Mouse (Mus musculus) T-helper 1 cell (primary cell): ENCODE data around the gene Ece2.

Source experiments
- in situ Hi-C: fragments of 300-600 bp; cut with MboI, MseI; formaldehyde crosslinking; loops from one replicate; pipeline ENCODE4 v1.15.1; 2025; ENCODE audit warnings: high pct_unique_total_duplicates

Ece2 gene

DNA sequence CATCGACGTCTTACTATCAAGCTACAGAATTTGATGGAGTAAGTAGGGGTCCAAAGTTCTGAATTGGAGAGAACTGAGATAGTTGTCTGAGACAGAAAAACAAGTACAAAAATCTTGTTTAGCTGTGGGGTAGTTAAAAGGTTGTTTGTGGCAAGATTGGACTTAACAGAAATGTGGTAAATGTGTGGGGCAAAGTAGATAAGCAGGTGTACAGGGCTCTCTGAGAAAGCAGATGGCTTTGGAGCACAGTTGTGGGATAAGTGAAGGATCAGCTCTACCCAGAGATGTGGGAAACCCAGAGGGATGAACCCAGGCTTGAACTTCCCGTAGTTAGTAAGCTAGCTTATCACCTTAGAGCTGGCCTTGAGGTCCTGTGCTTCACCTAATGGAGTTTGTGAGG lies 61.1 kb downstream of the Ece2 start:
- in situ Hi-C loops = no loop called here

DNA sequence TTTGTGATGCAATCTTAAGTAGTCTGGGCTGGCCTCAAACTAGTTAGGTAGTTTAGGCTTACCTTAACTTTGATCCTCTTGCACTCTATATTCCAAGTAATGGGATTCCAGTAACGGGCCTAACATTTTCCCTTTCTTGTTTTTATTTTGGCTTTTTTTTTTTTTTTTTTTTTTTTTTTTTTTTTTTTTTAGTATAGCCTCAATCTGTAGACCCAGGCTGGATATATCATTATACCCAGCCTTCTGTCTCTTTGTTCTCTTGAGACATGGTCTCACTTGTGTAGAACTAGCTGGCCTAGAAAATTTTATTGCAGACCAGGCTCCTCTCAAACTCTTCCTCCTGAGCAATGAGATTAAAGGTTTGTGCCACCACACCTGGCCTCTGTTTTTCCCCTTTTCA lies 62.0 kb downstream of the Ece2 start:
- in situ Hi-C loops = no loop called here

DNA sequence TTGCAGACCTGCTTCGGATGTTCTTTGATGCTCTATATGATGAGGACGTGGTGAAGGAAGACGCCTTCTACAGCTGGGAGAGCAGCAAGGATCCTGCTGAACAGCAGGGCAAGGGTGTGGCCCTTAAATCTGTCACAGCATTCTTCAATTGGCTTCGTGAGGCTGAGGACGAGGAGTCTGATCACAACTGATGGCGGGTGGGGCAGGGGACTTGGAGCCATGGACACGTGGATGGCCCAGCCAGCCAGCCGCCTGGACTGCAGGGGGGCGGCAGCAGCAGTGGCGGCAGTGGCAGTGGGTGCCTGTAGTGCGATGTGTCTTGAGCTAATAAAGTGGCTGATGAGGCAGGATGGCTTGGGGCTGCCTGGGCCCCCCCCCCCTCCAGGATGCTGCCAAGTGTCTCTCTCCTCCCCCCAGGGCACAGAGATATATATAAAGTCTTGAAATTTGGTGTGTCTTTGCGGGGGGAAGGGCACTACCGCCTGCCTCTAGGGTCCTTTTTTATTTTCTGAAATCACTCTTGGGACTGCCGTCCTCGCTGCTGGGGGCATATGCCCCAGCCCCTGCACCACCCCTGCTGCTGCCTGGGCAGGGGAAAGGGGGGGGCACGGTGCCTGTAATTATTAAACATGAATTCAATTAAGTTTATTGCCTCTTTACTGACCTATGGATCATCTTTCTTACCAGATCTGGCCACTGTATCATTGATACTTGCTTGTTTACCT lies 62.8 kb downstream of the Ece2 start:
- in situ Hi-C loops = no loop called here

DNA sequence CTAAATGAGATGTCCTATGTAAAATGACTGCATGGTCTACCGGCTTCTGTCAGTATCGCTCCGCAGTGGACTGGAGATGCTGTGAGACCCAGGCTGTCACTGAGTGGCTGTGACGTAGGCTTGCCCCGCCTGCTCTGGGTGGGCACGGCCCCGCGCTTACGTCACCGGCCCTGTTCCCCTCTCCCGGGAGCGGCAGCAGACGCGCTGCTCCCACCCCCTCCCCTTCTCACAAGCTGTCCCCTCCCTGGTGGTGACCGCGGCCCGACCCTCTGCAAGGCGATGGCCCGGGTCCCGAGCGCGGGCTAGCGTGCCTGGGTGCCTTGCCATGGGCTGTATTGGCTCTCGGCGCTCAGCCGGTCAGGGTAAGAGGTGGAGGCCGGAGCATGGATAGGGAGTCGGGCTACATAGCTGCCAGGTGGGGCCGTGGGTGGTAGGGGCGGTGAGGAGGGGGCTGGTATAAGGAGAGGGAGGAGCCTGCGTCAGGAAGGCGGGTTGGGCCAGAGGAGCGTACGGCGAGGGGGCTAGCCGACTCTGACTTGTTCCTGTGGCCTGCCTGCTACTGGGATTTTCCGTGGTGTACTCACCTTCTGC lies 63.6 kb downstream of the Ece2 start, which contains the start of gene Fam131a:
Gene Fam131a (plus strand): TSS at position 131 of the 591 bp plus-strand sequence.
- in situ Hi-C loops = no loop called here

DNA sequence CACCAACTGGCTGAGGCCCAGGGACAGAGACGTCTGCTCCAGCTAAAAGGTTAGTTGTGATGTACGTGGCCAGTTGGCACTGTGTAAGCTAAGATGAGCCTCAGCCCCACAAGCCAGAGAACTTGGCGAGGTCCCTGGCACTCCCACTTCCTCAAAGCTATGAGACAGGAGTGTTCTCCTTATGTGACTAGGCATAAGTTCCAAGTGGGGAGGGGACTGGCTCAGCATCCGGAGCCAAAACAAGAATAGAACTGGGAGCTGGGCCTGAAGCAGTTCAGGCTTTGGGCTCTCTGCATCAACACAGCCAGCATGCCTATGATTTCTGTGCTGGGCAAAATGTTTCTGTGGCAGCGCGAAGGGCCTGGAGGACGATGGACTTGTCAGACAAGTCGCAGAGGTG lies 65.2 kb downstream of the Ece2 start:
- in situ Hi-C loops = no loop called here

DNA sequence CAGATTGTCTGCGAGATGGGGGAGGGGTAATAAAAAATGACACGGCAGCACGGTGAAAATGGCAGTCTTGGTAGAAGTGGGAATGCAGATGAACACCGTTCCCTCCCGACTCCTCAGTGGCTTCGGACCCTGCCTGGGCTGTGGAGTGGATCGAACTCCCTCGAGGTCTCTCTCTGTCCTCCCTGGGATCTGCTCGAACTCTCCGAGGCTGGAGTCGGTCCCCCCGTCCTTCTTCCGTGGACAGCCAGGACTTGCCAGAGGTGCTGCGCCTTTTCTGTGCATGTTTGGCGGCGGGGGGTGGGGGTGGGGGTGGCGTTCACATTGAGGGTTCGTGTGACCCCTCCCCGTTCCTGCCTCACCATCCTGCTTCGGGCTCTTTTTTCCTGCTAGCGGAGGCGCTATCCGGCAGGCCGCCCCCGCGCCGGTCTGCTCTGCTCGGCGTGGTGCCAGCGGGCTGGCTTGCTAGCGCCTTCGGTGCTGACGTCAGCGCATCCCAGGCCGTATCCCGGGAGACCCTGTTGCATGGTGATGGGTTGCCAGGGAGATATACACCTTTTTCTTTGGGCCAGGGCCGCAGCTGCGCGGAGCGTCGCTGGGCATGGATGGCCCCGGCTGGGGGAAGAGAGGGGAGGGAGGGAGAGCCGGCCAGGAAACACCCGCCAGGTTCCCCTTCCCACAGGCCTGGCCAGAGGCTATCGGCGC lies 66.1 kb downstream of the Ece2 start:
- in situ Hi-C loops = no loop called here
